Mouse (Mus musculus) lung, postnatal 36 days (tissue): Measurements from ENCODE around the gene L3mbtl3.

Source experiments
- DNase-seq: peaks from one replicate; pipeline ENCODE4 v3.0.0; 2022; ENCODE audit warnings: mixed read lengths

L3mbtl3 gene

DNA sequence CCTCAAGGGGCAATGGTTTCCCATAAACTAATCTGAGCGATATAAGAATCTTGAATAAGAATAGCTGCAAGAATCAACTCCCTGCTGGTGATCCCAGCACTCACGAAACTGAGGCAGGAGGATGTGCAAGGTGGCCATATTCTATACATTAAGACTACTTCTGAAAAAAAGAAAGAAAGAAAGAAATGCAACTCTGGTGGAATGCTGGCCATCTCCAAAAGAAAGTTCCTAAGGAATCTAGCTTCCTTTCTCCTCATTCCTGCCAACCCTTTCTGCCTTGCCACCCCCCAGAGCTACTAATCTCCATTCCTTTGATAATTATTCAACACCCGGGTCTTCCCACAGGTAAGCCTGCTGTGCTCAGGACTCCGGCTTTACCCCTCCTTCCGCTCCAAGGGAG lies 41.8 kb downstream of the L3mbtl3 start:
- no peak for DNase-seq

DNA sequence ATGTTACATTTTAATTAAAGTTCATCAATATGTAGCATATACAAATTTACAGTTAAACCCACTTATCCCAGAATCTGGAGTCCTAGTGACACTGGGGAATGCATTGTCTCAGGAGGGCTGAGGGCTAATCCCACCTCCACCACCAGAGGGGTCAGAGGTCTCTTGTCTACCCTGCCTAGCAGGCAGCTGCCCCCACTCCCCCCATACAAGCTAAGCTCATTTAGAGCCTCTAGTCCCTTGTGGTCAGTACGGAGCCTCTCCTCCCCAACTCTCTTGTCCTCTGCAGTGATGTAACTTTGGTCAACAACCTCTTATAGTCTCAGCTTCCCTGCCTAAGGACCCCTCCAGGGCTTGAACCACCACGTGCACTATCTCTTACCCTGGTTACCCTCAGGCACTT lies 43.0 kb downstream of the L3mbtl3 start:
- DNase-seq: no peak

DNA sequence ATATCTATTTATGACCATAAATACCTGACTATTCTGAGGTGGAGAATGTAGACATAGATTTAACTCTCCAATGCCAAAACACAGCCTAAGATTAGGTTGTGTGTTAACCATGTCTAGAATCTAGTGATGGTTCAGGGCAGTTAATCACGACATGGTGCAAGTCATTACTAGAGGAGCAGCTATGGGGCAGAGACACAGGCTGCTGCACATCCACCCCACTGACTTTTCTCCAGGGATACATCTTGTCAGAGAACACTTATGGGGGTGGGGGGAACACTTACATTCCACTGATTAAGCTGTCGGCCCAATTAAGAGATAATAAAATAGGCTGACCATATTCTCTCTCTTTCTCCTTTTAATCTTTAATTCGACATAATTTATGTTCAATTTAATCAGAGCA lies 46.9 kb downstream of the L3mbtl3 start:
- no peak for DNase-seq

DNA sequence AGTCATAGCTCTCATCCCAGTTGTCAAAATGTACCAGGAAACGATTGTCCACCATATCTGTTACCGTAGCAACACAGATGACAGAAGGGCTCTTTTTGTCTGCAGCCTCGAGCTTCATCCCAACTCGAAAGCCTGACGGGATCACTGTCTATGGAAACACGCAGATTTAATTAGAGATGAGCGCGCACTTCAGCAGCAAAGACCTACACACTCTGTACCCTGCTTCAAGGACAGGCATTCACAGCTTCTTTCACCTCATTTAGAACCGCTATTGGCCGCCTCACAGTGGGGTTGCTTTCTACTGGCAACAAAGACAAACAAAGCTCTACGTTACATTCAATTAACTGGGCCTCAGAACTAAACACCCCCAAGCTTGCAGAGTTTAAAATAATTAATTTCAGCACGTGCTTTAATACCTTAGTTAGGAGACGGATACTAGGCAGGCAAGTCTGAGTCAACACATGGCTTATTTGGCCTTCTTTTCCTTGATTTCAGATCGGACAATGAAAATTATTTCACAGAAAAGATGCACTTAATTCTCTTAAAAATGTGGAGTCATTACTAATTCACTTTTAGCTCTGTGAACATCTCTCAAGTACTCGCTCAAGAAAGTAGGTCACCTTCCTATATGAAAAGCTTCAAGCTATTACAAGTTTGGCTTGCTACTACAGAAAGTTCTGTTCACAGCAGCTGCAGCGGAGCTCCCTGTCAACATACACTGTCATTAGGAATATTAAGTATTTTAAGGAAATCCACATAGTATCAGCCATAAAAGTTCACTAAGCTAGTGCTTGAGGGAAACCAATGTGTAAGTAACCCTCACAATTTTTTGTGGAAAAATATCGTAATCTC lies 47.9 kb downstream of the L3mbtl3 start:
- no peak for DNase-seq

DNA sequence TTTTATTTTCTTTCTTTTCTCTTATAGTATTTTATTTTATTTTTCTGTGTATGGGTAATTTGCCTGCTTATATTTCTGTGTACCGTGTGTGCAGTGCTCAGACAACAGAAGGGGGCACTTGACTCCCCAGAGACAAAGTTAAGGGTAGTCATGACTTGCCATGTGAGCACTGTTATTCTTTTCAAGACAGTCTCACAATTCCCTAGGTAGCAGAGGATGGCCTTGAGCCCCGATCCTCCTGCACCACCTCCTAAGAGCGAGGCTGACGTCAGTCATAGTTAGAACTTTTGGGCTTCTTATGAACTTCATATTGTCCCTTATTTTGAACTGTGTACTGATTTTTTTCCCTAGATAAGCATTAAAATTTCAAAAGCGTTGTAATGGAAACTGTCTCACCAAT lies 48.5 kb downstream of the L3mbtl3 start:
- no peak for DNase-seq

GRCm38 (mm10) chr10:26325320-26325719 lies 50.5 kb downstream of the L3mbtl3 start:
- no peak for DNase-seq

DNA sequence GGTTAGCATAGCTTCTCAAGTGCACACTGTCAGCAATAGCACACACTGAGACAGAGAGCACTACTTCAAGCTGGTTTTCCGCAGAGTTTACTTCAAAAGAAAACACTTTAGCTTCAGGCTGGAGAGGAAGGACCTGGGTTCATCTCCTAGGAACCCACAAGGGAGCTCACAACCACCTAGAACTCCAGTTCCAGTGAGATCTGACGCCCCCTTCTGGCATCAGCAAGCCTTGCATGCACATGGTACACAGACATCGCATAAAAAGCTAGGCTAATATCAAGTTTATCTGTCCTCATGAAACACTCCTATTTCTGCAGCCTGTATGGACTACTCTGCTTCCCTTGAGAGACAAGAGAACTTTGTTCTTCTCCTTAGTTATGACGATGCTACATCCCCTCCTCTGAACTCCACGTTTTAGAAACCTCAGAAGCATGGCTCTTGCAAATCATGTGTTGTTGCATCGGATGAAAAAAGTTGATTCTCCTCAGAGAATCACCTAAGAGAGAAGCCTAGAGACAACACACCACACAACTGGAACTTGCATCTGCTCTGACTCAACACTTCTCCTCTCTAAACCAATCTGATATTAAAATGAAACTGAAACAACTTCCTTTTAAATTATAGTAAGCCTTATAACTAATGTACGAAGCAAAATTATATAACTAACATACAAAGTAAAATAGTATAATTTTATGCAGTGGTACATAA lies 53.3 kb downstream of the L3mbtl3 start:
- DNase-seq: no peak

GRCm38 (mm10) chr10:26320679-26321078 lies 55.1 kb downstream of the L3mbtl3 start:
- no peak for DNase-seq

DNA sequence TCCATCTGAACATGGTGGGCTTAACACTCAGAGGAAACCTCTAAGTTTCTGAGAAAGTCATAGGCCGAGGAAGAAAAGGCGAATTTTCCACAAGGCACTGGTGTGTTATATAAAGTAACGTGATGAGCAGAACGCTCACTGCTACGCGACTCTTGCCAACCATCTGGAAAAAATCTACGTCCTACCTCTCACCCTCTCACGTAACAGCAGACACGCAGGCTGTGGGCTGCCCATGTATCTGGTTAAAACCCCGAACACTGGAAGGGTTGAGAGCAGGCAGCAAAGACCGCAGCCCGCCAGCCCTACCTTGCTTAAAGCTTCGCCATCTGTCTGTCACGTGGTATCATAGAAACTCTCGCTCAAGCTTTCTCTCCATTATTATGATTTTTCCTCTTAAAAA lies 61.4 kb downstream of the L3mbtl3 start:
- DNase-seq: no peak

GRCm38 (mm10) chr10:26303485-26303884 lies 72.3 kb downstream of the L3mbtl3 start:
- DNase-seq: no peak

DNA sequence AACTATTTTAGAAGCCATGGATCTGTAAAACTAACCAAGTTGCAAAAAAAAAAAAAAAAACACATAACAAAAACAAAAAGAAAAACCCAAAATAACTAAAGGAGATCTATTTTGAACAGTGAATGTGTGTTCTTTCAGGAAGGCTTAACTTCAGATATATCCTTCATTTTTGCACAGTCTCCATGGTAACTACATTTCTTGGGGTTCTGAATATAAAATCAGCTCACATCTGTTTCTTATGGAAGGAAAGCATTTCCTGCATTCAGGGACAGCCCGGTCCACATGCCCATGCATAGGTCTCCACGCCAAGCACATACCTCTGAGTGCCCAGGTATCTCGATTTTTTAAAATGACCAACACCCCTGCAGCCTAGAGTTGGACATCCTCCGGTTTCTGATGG lies 73.4 kb downstream of the L3mbtl3 start:
- no peak for DNase-seq

GRCm38 (mm10) chr10:26297626-26298025 lies 78.1 kb downstream of the L3mbtl3 start:
- DNase-seq: peak; percentile 27

GRCm38 (mm10) chr10:26297200-26297599 lies 78.6 kb downstream of the L3mbtl3 start:
- no peak for DNase-seq

GRCm38 (mm10) chr10:26287136-26287535 lies 88.6 kb downstream of the L3mbtl3 start:
- DNase-seq: no peak

DNA sequence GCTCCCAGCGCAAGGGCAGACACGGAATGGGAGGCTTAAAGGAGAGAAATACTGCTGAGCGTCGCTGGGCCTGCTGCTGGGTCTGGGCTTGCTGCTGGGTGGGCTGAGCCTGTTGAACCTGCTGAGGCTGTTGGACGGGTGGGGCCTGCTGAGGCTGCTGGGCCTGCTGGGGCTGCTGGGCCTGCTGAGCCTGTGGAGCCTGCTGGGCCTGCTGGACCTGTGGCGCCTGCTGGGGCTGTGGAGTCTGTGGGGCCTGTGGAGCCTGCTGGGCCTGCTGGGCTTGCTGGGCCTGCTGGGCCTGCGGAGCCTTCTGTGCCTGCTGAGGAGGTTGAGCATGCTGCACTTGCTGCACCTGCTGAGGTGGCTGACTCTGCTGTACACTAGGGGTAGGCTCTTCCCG lies 95.8 kb downstream of the L3mbtl3 start:
- no peak for DNase-seq

DNA sequence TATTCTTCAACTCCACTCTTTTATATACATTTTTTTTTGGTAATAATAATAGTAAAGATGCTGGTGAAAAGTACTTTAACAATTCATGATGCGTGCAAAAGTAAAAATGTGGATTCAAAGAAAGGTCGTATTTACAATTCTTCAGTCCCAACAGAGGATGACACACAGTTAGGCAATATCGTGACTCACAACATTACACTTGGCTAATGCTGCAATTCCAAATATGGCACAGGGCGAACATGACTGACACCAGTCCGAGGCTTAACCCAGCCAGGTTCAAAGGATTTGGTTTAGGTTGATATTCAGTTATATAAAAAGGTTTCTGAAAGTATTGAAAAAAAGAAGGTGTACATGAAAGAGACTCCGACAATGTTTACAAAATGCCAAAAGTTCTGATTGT lies 100.4 kb downstream of the L3mbtl3 start:
- DNase-seq: no peak

DNA sequence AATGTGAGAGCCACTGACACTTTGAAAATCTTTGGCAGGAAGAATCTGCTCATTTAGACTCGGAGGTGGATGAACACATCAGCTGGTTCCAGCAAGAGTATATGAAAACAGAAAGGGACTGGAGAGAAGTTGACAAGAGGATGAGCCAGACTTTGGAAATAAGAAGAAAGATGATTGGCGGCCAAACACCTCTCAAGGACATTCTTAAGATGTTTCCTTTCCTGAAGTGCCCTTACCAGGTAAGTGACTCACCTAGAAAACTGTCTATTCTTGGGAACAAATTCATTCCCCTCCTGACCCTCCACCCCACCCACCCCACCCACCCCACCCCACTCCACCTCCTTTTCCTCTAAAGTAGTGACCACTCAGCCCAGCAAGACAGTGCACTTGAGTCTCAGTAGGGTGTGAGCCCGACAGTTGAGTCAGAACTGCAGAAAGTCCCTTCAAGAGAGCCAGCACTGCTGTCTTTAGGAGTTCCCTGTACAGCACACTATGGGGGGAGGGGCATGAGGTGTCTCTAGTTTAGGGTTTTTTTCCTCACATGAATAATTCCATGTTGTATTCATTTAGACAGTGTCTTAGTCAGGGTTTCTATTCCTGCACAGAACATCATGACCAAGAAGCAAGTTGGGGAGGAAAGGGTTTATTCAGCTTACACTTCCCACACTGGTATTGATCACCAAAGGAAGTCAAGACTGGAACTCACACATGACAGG lies 111.9 kb downstream of the L3mbtl3 start:
- peak; percentile 9 for DNase-seq

DNA sequence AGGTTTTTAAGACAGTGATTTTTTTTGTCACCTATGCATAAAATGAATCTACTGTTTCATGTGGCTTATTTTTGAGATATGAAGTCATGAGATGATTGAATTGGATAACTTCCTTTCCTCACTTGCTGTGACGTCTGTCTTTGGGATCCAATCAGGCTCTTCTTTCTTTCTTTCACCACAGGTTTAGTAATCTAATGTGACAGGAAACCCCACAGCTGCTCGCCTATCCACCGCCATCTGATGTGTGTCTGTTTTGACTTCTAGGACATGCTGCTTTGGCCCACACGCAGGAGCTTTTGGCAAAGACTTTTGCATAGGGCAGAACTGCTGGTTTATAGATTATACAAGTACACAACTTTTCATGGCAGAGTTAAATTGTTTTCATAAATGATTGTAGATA lies 115.9 kb downstream of the L3mbtl3 start:
- peak; percentile 2 for DNase-seq

GRCm38 (mm10) chr10:26249426-26250165 lies 126.2 kb downstream of the L3mbtl3 start:
- DNase-seq: no peak

DNA sequence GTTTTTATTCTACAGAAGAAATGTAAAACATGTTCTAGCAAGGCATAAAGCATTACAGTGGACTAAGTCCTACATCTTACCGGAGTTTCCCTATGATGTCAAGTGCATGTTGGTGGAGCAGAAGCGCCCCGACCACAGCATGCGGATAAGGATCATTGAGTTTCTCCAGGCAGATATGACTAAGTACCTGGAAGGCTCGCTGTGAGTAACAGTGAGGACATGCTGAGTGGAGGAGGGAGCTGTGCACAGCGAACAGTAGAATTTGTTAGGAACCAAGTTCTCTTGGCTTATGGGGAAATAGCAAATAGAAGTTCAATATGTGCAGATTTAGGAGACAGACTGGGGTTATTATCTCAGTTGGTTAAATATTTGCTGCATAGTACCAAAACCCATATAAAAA lies 131.3 kb downstream of the L3mbtl3 start:
- no peak for DNase-seq

DNA sequence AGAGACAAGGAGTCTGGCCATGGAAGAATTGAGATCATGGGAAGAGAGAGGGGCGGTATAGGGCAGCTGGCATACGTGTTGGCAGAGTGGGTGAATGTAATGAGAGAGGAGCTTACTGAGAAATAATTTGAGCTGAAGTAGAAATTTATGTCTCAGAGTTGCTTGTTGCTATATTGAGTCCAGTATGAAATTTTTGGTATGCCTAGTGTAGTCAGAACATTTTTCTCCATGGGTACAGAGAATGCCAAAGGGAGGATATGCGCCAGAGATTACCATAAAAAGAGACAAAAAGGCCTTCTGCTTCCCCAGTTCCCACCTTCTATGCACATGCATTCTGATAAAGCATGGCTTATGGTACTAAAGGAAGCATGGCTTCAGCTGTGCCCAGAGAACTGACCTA lies 132.6 kb downstream of the L3mbtl3 start:
- DNase-seq: no peak

DNA sequence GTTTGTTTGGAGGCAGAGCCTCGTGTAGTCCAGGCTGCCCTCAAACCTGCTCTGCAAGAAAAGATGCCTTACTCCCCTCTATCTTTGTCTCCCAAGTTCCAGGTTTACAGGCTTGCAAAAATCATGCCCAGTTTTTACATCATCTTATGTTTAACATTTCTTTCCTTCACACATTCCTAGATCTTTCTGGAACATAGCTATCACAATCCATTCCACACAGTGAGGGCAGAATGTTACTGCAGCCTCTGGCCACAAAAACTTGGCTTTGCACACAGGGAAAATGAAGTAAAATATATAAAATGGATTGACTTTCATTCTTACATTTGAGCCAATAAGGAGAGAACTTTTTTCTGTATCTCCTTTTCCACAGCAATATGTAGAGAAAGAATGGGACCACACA lies 136.7 kb downstream of the L3mbtl3 start:
- DNase-seq: no peak

GRCm38 (mm10) chr10:26238559-26238958 lies 137.2 kb downstream of the L3mbtl3 start:
- peak; percentile 18 for DNase-seq
